Mouse (Mus musculus) CH12.LX (cell line): Measurements from ENCODE around the gene Gm10100. TPM values are rescaled to one million over a fixed set of nuclear protein-coding genes. Genes with fewer than 3 reads are reported as not detected.
"Not testable (repeated sequence)": the region's sequence is repeated elsewhere in the genome, so short reads cannot be mapped to it uniquely, and the experiment has no call there.

Experiments
- DNase-seq: peaks from one replicate; pipeline ENCODE4 v3.0.0-alpha.2; 2013; ENCODE audit errors: extremely low read depth
- H3K27ac ChIP-seq: 2 replicates; pipeline ENCODE4 v1.5.1; 2012; ENCODE audit warnings: low read depth, mild to moderate bottlenecking, control low read depth, moderate library complexity; ENCODE audit not compliant: insufficient read depth
- H3K27me3 ChIP-seq: replicated peaks from 2 replicates; pipeline ENCODE3; 2012; ENCODE audit warnings: inconsistent platforms
- H3K36me3 ChIP-seq, 2 experiments: replicated peaks in 1 of 2; 2 replicates each; pipeline versions ENCODE3 to v1.6.1; 2012; ENCODE audit warnings: inconsistent platforms in 1 of 2, low read length in 1 of 2, mild to moderate bottlenecking in 1 of 2, mixed read lengths in 1 of 2, moderate library complexity in 1 of 2; ENCODE audit not compliant: control insufficient read depth in 1 of 2, insufficient read depth in 1 of 2
- H3K4me1 ChIP-seq, 2 experiments: 2 replicates each; pipeline ENCODE4 v1.6.1; 2012; ENCODE audit warnings: inconsistent platforms in 1 of 2, moderate library complexity in 1 of 2; ENCODE audit not compliant: insufficient read depth in 2 of 2, control insufficient read depth in 1 of 2
- H3K4me2 ChIP-seq: 2 replicates; pipeline ENCODE4 v1.6.1; 2012; ENCODE audit warnings: low read depth, mild to moderate bottlenecking, control low read depth; ENCODE audit not compliant: poor library complexity, insufficient read depth, severe bottlenecking
- H3K4me3 ChIP-seq, 3 experiments: fragments of 150-350 bp in 1 of 3; sonication (generic) in 1 of 3; replicated peaks in 1 of 3; 2 replicates each; pipeline versions ENCODE3 to v1.5.1; 2011 to 2012; ENCODE audit warnings: low read depth in 2 of 3, low read length in 2 of 3, mild to moderate bottlenecking in 2 of 3, moderate library complexity in 2 of 3, control low read depth in 1 of 3, improper control_type of control experiment in 1 of 3, inconsistent platforms in 1 of 3, mixed read lengths in 1 of 3; ENCODE audit not compliant: poor library complexity in 1 of 3
- H3K79me2 ChIP-seq: replicated peaks from 2 replicates; pipeline ENCODE4 v1.6.1; 2012; ENCODE audit warnings: mild to moderate bottlenecking, moderate library complexity; ENCODE audit not compliant: control insufficient read depth, poor library complexity, insufficient read depth, severe bottlenecking; ENCODE audit errors: extremely low read depth
- H3K9ac ChIP-seq: 2 replicates; pipeline ENCODE4 v1.6.1; 2012; ENCODE audit warnings: low read depth, mild to moderate bottlenecking, control low read depth, moderate library complexity; ENCODE audit not compliant: insufficient read depth
- H3K9me3 ChIP-seq: replicated peaks from 2 replicates; pipeline ENCODE3; 2012; ENCODE audit warnings: low read length, inconsistent platforms, mixed read lengths
- E2F4 ChIP-seq: IDR thresholded peaks from 2 replicates; pipeline ENCODE4 v1.6.1; 2011; ENCODE audit warnings: low read depth, low read length, improper control_type of control experiment; ENCODE audit not compliant: insufficient replicate concordance
- ELF1 ChIP-seq: IDR thresholded peaks from 2 replicates; pipeline ENCODE4 v1.6.1; 2014; ENCODE audit warnings: low read depth, mild to moderate bottlenecking, inconsistent platforms, low read length, improper control_type of control experiment
- MAFK ChIP-seq: IDR thresholded peaks from 2 replicates; pipeline ENCODE4 v1.6.1; 2011; ENCODE audit warnings: low read length, improper control_type of control experiment; ENCODE audit not compliant: insufficient replicate concordance
- MAX ChIP-seq: IDR thresholded peaks from 2 replicates; pipeline ENCODE4 v1.6.1; 2011; ENCODE audit warnings: low read length, improper control_type of control experiment
- NRF1 ChIP-seq: IDR thresholded peaks from 2 replicates; pipeline ENCODE4 v1.6.1; 2014; ENCODE audit warnings: low read depth, mild to moderate bottlenecking, inconsistent platforms, low read length, improper control_type of control experiment, moderate library complexity
- TBP ChIP-seq: conservative IDR thresholded peaks from 2 replicates; pipeline ENCODE4 v1.6.1; 2011; ENCODE audit warnings: low read depth, low read length, improper control_type of control experiment
- TCF12 ChIP-seq: IDR thresholded peaks from 2 replicates; pipeline ENCODE4 v1.6.1; 2014; ENCODE audit warnings: low read depth, mild to moderate bottlenecking, inconsistent platforms, low read length, improper control_type of control experiment
- UBTF ChIP-seq: IDR thresholded peaks from 2 replicates; pipeline ENCODE4 v1.6.1; 2012; ENCODE audit warnings: low read depth, mild to moderate bottlenecking, inconsistent platforms, low read length, improper control_type of control experiment, moderate library complexity
- ZKSCAN1 ChIP-seq: IDR thresholded peaks from 2 replicates; pipeline ENCODE4 v1.6.1; 2012; ENCODE audit warnings: low read depth, inconsistent platforms, low read length, improper control_type of control experiment, borderline replicate concordance
- ZNF384 ChIP-seq: IDR thresholded peaks from 2 replicates; pipeline ENCODE4 v1.6.1; 2012; ENCODE audit warnings: low read depth, low read length, improper control_type of control experiment, inconsistent platforms
- dilution Hi-C: fragments of 300-500 bp; cut with MboI; formaldehyde crosslinking; loops from 2 replicates; pipeline ENCODE4 v1.14.3; 2020; ENCODE audit warnings: low sequenced_read_pairs; ENCODE audit not compliant: extremely low pct_unique_long_range_greater_than_20kb, extremely low pct_ligation_motif_present
- in situ Hi-C: fragments of 300-500 bp; cut with MboI; formaldehyde crosslinking; loops from 3 replicates; pipeline ENCODE4 v1.14.3; 2019; ENCODE audit warnings: low sequenced_read_pairs, low pct_ligation_motif_present, low pct_unique_long_range_greater_than_20kb, mixed read lengths
- polyA plus RNA-seq: library from polyadenylated mRNA; unstranded; fragments of >175 nt; gene quantifications from 2 replicates; pipeline ENCODE4 v1.2.1, GENCODE M21; 2012; ENCODE audit warnings: low read depth; ENCODE audit not compliant: insufficient read length
- total RNA-seq, 2 experiments: library from RNA; depleted of rRNA; stranded (reverse); fragments of 300-350 nt in 1 of 2; fragments of >200 nt in 1 of 2; gene quantifications; 2 replicates each; pipeline ENCODE4 v1.2.3; 2012 to 2014

Gm10100 gene
- total and polyA plus RNA-seq, 3 experiments = not detected

DNA sequence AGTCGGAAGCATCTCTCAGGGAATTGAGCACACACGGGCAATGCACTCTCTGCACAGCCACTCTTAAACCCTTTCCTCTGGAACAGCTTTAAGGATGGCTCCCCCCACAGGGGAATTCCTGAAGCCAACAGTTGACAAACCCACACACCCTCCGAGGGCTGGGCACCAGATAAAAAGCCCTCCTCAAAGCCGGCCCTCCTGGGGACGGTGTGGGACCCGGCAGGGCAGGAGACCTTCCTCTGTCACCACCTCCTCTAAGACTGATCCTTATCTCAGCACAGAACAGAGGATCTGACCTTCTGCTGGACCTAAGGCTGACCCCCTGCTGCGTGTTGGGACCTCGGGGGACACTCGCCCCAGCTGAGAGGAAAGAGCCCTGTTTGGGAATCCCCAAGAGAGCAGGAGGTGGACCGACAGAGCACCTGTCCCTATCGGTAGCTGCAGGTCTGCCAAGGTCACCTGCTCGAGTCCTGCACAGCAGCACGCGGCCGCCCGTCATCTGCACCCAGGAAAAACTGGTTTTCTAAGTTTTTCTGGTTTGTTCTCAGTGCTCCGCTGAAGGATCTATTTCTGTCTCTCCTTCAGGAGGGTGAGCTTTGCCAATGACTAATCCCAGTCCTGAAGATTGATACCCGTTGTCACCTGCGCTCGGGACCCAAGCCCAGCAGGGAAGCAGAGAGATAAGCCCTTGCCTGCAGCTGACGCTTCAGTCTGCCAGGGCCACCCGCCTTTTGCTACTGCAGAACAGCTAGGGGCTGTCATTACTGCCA lies 40.2 kb upstream of the Gm10100 start, which contains the start of gene Tspear:
Gene Tspear (plus strand): TSS at position 675 of the 770 bp plus-strand sequence.
- H3K27ac ChIP-seq = no peak within 1 kb of the TSS
- dilution Hi-C loops = no loop called here
- H3K36me3 ChIP-seq = no peaks in the 10 kb centered on the region
- no peak for DNase-seq
- in situ Hi-C loops = no loop called here
- no peak within 1 kb of the TSS for H3K4me2 ChIP-seq
- no peak within 1 kb of the TSS for H3K9ac ChIP-seq
- TF ChIP-seq UBTF = no peak
- no peak within 1 kb of the TSS for H3K4me3 ChIP-seq
- H3K9me3 ChIP-seq = no peaks in the 10 kb centered on the region
- no peaks in the 10 kb centered on the region for H3K79me2 ChIP-seq
- peaks cover 5 to 42% of the 10 kb centered on the region in 2 experiments for H3K4me1 ChIP-seq
- H3K27me3 ChIP-seq = peaks cover 37% of the 10 kb centered on the region

DNA sequence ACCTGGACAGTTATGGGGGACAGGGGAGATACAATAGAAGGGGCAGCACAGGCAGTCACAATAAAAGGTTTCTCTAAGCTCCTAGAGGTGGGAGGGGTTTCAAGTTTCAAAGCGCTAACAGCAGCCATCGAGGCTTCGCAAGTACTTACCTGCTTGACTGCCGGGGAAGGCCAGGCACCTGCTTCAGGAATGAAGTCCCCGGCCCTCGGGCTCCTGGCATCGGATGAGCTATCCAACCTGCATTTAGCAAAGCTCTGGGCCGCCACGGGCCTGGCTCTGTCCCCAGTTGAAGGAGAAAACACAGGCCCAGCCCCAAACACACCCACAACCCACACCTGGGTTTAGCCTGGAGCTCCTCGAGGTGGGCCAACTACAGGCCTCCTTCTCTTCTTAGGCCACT lies 39.3 kb upstream of the Gm10100 start:
- peaks cover 5 to 39% of the 10 kb centered on the region in 2 experiments for H3K4me1 ChIP-seq
- TF ChIP-seq ZNF384 = no peak
- no peak for TF ChIP-seq TBP
- no peak for TF ChIP-seq ELF1
- TF ChIP-seq MAFK = no peak
- no peak for TF ChIP-seq TCF12
- no peak for TF ChIP-seq NRF1
- no peak for TF ChIP-seq MAX
- TF ChIP-seq UBTF = no peak
- no peak for TF ChIP-seq E2F4
- TF ChIP-seq ZKSCAN1 = no peak
- TF ChIP-seq, all 38 proteins: peak for 0
- Histone ChIP-seq H3K4me3 (no peak overlapping the region), H3K27ac (no peak overlapping the region), H3K79me2 (no peaks in the 10 kb centered on the region), H3K4me2 (no peak overlapping the region), H3K9ac (no peak overlapping the region), H3K27me3 (peaks cover 47% of the 10 kb centered on the region), H3K9me3 (no peaks in the 10 kb centered on the region), H3K36me3 (no peaks in the 10 kb centered on the region)
- dilution Hi-C loops (no loop called here), in situ Hi-C loops (no loop called here)
- DNase-seq = no peak

DNA sequence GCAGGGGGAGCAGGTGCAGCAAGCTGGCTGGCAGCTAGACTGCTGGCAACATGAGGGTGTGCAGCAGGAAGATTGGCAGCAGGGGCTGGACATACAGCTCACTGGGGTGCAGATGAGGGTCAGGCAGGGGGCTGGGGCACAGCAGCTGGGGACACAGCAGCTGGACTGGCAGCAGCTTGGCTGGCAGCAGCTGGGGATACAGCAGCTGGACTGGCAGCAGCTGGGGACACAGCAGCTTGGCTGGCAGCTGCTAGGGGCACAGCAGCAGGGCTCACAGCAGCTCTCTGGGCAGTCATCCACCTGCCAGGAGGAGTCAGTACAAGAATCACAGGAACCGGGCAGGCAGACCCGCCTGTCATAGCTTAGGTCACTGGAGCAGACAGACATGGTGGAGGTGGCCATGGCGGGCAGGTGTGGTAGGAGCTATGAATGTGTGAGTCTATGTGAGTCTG lies 35.9 kb upstream of the Gm10100 start, which contains the start of gene Gm19402:
Gene Gm19402 (minus strand): TSS at position 402 of the 452 bp plus-strand sequence.
- DNase-seq, H3K79me2 ChIP-seq, H3K9ac ChIP-seq, H3K36me3 ChIP-seq, H3K4me3 ChIP-seq, dilution Hi-C loops, in situ Hi-C loops, H3K4me2 ChIP-seq, H3K9me3 ChIP-seq, H3K27ac ChIP-seq: not testable (repeated sequence)
- Histone ChIP-seq H3K27me3 (peaks cover 55% of the 10 kb centered on the region), H3K4me1 (peaks cover 3 to 28% of the 10 kb centered on the region in 2 experiments; a peak in 3 of 4 replicates)
